Mouse (Mus musculus): ENCODE results near the gene Fam181a. TPM values are rescaled to one million over a fixed set of nuclear protein-coding genes. Genes with fewer than 3 reads are reported as not detected.

Fam181a gene
- polyA plus RNA-seq (2016; fragmentation: Nextera tagmentation; extraction: Ambion mirVana), result 0.20 TPM in 1 of 2 replicates, not detected in the other

GRCm38 (mm10) chr12:103310744-103311267 lies at the start of gene Fam181a:
TSS of gene Fam181a (plus strand) at chr12:103310975.
- Histone ChIP-seq H3K9ac (no peak within 1 kb of the TSS), H3K4me2 (no peak within 1 kb of the TSS), H3K27me3 (replicated peaks) (peaks cover 35% of the 10 kb centered on the region), H3K9me3 (replicated peaks) (0 out of 2 replicates have a peak, but pooled peaks cover 8% of the 10 kb centered on the region), H3K4me1 (replicated peaks) (peaks cover 12% of the 10 kb centered on the region), H3K4me3 (no peak within 1 kb of the TSS), H3K27ac (ENCODE audit: poor library complexity, severe bottlenecking) (no peak within 1 kb of the TSS), H3K36me3 (no peaks in the 10 kb centered on the region)
- 64% methylated on average over 2 of the region's 2 CpGs for WGBS
- no peak for ATAC-seq (ENCODE audit: insufficient number of reproducible peaks, low FRiP score)

GRCm38 (mm10) chr12:103262017-103262865 lies 48.5 kb upstream of the Fam181a start:
- H3K4me3 ChIP-seq, result no peak overlapping the region
- no peak overlapping the region for H3K9ac ChIP-seq
- no peaks in the 10 kb centered on the region; the same call in 1 of the 2 replicates for H3K9me3 ChIP-seq (replicated peaks)
- ATAC-seq (ENCODE audit: insufficient number of reproducible peaks, low FRiP score), result no peak
- no peak overlapping the region for H3K27ac ChIP-seq (ENCODE audit: poor library complexity, severe bottlenecking)
- 0 out of 2 replicates have a peak, but pooled peaks cover 3% of the 10 kb centered on the region for H3K27me3 ChIP-seq (replicated peaks)
- H3K4me2 ChIP-seq, result no peak overlapping the region
- H3K36me3 ChIP-seq, result no peaks in the 10 kb centered on the region
- 56% methylated on average over 13 of the region's 13 CpGs for WGBS
- H3K4me1 ChIP-seq (replicated peaks), result no peaks in the 10 kb centered on the region

- 21% methylated on average over 3 of the region's 3 CpGs for WGBS
- Histone ChIP-seq H3K9me3 (replicated peaks) (no peaks in the 10 kb centered on the region), H3K4me1 (replicated peaks) (no peaks in the 10 kb centered on the region), H3K27me3 (replicated peaks) (peaks cover 8% of the 10 kb centered on the region; the same call in 1 of the 2 replicates), H3K4me2 (no peak overlapping the region), H3K36me3 (no peaks in the 10 kb centered on the region), H3K9ac (no peak overlapping the region), H3K27ac (ENCODE audit: poor library complexity, severe bottlenecking) (no peak overlapping the region), H3K4me3 (no peak overlapping the region)
- no peak for ATAC-seq (ENCODE audit: insufficient number of reproducible peaks, low FRiP score)
Observed at GRCm38 (mm10) chr12:103266605-103267004, 44.2 kb upstream of the Fam181a start.

- Histone ChIP-seq H3K9me3 (replicated peaks) (no peaks in the 10 kb centered on the region), H3K27me3 (replicated peaks) (peaks cover 6% of the 10 kb centered on the region; the same call in 1 of the 2 replicates), H3K4me3 (no peak overlapping the region), H3K9ac (no peak overlapping the region), H3K27ac (ENCODE audit: poor library complexity, severe bottlenecking) (no peak overlapping the region), H3K4me1 (replicated peaks) (no peaks in the 10 kb centered on the region), H3K4me2 (no peak overlapping the region), H3K36me3 (no peaks in the 10 kb centered on the region)
- ATAC-seq (ENCODE audit: insufficient number of reproducible peaks, low FRiP score), result no peak
- WGBS, result 78% methylated on average over 3 of the region's 3 CpGs
Observed at GRCm38 (mm10) chr12:103272176-103272575, 38.6 kb upstream of the Fam181a start.

DNA sequence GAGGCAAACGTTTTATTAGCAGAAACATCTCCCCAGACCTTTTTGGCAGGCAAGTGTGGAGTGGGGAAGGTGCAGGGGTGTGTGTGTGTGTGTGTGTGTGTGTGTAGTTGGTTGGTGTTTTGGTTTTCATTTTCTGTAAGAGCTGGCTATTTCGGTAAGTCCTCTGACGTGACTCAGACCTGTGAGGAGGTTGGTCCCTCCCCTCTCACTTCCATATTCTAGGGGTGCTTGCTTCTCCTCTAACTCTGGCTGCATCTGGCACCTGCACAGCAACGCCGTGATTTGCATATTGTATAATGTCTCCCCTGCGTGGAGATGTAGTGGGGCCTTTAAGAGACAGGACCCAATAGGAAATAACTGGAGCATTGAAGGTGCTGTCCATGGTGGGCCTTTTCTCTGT lies 37.7 kb upstream of the Fam181a start:
- Histone ChIP-seq H3K27ac (ENCODE audit: poor library complexity, severe bottlenecking) (no peak overlapping the region), H3K4me2 (no peak overlapping the region), H3K27me3 (replicated peaks) (no peaks in the 10 kb centered on the region), H3K9ac (no peak overlapping the region), H3K4me3 (no peak overlapping the region), H3K9me3 (replicated peaks) (no peaks in the 10 kb centered on the region), H3K36me3 (no peaks in the 10 kb centered on the region), H3K4me1 (replicated peaks) (no peaks in the 10 kb centered on the region)
- WGBS, result 52% methylated on average over 6 of the region's 6 CpGs
- no peak for ATAC-seq (ENCODE audit: insufficient number of reproducible peaks, low FRiP score)

GRCm38 (mm10) chr12:103273732-103274131 lies 37.0 kb upstream of the Fam181a start:
- no peak for ATAC-seq (ENCODE audit: insufficient number of reproducible peaks, low FRiP score)

DNA sequence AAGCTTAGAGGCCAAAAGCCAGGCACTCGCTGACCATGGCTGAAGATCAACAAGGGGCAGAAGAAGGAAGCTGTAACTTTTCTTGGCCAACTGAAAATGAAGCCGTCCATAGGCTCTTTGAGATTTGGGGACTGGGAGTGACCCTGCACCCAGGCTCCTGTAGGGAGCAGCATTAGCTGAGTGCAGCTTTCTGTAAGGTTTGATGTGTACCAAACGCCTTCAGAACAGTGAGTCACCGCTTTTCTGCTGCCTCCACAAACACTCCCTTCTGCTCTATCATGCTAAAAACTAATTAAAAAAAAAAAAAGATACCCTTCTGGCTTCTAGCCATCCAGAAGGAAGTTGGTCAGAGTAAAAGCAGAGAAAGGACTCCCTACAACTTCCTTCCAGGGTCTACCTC lies 34.4 kb upstream of the Fam181a start:
- Histone ChIP-seq H3K27me3 (replicated peaks) (no peaks in the 10 kb centered on the region), H3K9me3 (replicated peaks) (no peaks in the 10 kb centered on the region), H3K27ac (ENCODE audit: poor library complexity, severe bottlenecking) (no peak overlapping the region), H3K4me2 (no peak overlapping the region), H3K4me1 (replicated peaks) (no peaks in the 10 kb centered on the region), H3K4me3 (no peak overlapping the region), H3K36me3 (no peaks in the 10 kb centered on the region), H3K9ac (no peak overlapping the region)
- 70% methylated on average over 4 of the region's 4 CpGs for WGBS
- ATAC-seq (ENCODE audit: insufficient number of reproducible peaks, low FRiP score), result no peak

More at GRCm38 (mm10) chr12:103273732-103274131, 37.0 kb upstream of the Fam181a start:
- WGBS, result 81% methylated on average over 2 of the region's 2 CpGs
- Histone ChIP-seq H3K4me1 (replicated peaks) (no peaks in the 10 kb centered on the region), H3K27me3 (replicated peaks) (no peaks in the 10 kb centered on the region), H3K4me3 (no peak overlapping the region), H3K9ac (no peak overlapping the region), H3K27ac (ENCODE audit: poor library complexity, severe bottlenecking) (no peak overlapping the region), H3K4me2 (no peak overlapping the region), H3K36me3 (no peaks in the 10 kb centered on the region), H3K9me3 (replicated peaks) (no peaks in the 10 kb centered on the region)

DNA sequence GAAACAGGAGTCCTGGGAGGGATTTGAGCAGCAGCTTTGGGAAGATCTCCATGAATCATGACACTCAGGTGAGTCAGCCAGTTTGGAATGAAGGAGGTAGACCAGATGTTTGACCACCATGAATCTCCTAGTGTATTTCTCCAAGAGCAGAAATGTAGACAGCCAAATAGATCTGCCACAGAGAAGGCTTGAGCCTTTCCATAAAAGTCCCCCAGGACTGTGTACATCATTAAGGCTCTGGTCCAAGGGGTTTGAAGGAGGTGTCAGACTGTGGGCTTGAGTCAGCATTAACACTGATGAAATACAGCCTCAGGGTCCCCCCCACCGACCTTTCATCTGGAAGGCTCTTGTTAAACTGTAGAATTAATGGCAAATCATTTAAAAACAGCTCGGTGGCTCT lies 29.3 kb upstream of the Fam181a start:
- Histone ChIP-seq H3K27me3 (replicated peaks) (no peaks in the 10 kb centered on the region), H3K27ac (ENCODE audit: poor library complexity, severe bottlenecking) (no peak overlapping the region), H3K4me2 (no peak overlapping the region), H3K9ac (no peak overlapping the region), H3K36me3 (no peaks in the 10 kb centered on the region), H3K9me3 (replicated peaks) (no peaks in the 10 kb centered on the region), H3K4me1 (replicated peaks) (no peaks in the 10 kb centered on the region), H3K4me3 (no peak overlapping the region)
- WGBS, result 41% methylated on average over 2 of the region's 2 CpGs
- no peak for ATAC-seq (ENCODE audit: insufficient number of reproducible peaks, low FRiP score)

DNA sequence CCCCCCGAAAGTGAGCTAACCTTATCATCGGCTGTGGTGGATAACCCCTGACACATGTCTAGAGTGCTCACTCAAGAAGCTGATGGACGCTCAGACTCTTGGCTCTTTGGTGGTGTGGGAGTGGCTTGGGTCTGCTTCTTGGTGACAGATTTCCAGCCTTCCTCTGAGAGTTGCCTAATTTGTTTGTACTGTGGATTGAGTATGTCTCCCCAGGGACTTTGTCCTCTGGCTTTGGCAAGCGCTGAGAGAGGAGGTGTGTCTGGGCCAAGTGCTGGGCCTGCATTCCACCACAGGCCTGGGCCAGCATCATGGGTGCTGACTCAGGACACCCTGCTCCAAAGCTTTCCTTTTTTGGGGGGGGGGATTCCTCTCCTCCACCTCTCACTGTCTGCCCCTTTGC lies 28.9 kb upstream of the Fam181a start:
- no peaks in the 10 kb centered on the region for H3K9me3 ChIP-seq (replicated peaks)
- H3K4me3 ChIP-seq, result no peak overlapping the region
- H3K4me1 ChIP-seq (replicated peaks), result no peaks in the 10 kb centered on the region
- no peak overlapping the region for H3K9ac ChIP-seq
- no peaks in the 10 kb centered on the region for H3K36me3 ChIP-seq
- H3K4me2 ChIP-seq, result no peak overlapping the region
- ATAC-seq (ENCODE audit: insufficient number of reproducible peaks, low FRiP score), result no peak
- no peak overlapping the region for H3K27ac ChIP-seq (ENCODE audit: poor library complexity, severe bottlenecking)
- H3K27me3 ChIP-seq (replicated peaks), result no peaks in the 10 kb centered on the region
- WGBS, result 29% methylated on average over 4 of the region's 4 CpGs

GRCm38 (mm10) chr12:103282936-103283335 lies 27.8 kb upstream of the Fam181a start:
- Histone ChIP-seq H3K9me3 (replicated peaks) (no peaks in the 10 kb centered on the region), H3K27me3 (replicated peaks) (no peaks in the 10 kb centered on the region), H3K9ac (no peak overlapping the region), H3K27ac (ENCODE audit: poor library complexity, severe bottlenecking) (no peak overlapping the region), H3K4me2 (no peak overlapping the region), H3K36me3 (no peaks in the 10 kb centered on the region), H3K4me3 (no peak overlapping the region), H3K4me1 (replicated peaks) (no peaks in the 10 kb centered on the region)
- ATAC-seq (ENCODE audit: insufficient number of reproducible peaks, low FRiP score), result no peak
- 55% methylated on average over 6 of the region's 6 CpGs for WGBS

DNA sequence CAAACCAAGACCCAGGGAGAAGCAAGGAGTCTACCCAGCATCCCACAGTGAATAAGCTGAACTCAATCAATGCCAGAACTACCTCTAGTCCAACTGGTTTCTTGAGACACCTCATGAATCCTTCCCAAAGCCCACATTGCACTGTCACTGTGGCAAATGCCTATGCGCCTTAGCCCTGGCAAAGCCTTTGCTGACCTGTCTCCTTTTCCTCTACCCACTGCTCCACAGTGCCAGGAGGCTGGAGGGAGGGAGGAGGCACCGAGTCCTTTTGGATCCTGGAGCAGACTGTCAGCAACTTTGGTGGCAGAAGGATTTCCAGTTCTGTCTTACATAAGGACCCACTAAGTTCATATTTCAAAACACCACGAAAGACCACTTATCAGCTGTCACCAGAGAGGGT lies 27.4 kb upstream of the Fam181a start:
- Histone ChIP-seq H3K36me3 (no peaks in the 10 kb centered on the region), H3K4me3 (no peak overlapping the region), H3K4me1 (replicated peaks) (no peaks in the 10 kb centered on the region), H3K27me3 (replicated peaks) (no peaks in the 10 kb centered on the region), H3K9me3 (replicated peaks) (no peaks in the 10 kb centered on the region), H3K27ac (ENCODE audit: poor library complexity, severe bottlenecking) (no peak overlapping the region), H3K4me2 (no peak overlapping the region), H3K9ac (no peak overlapping the region)
- 61% methylated on average over 3 of the region's 3 CpGs for WGBS
- ATAC-seq (ENCODE audit: insufficient number of reproducible peaks, low FRiP score), result no peak
